Mouse (Mus musculus): Measurements from ENCODE around the gene Ccl4.
A peak's percentile ranks its signal among the peaks of the same experiment; 100 is the strongest.

The Ccl4 gene

GRCm38 (mm10) chr11:83662204-83662603 lies at the start of gene Ccl4:
Ccl4 (plus strand) TSS chr11:83662584.
- DNase-seq (ENCODE audit: low spot score) = peak; percentile 65

DNA sequence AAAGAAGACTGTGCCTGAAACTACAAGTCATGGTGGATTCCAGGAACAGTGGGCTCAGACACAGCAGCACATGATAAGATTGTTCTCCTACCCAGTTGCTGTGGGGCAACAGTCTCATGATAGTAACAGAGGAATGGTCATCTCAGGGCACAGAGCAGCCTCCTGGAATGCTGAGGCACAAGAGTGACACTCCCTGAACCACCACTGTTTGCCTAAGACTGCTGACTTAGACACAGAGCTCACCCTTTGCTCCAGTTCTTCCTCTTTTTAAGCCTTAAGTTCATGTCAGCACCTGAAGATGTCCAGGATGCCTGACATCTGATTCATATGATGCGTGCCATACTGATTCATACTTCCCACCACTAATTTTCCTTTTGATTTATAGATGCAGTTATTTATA lies 45.8 kb upstream of the Ccl4 start:
- no peak for DNase-seq (ENCODE audit: low spot score)

- no peak for DNase-seq (ENCODE audit: low spot score)
These were observed 44.1 kb upstream of the Ccl4 start for GRCm38 (mm10) chr11:83618238-83618637.

DNA sequence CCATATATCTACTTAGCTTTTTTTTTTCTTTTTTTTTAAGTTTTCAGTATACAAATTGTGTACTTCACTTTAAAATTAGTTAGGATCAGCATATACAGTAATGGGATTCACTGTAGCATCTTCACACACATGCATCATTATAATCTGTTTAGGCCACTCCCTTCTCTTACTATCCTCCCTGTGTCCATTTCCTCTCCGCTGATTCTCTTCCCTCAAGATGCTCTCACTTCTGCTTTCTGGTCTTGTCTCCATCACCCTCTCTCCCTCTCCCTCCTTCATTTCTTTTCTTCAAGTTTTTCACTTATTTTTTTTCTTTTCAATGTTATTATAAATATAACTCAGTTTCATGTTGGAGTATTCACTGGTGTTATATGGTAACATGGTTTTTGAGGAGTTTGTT lies 43.3 kb upstream of the Ccl4 start:
- no peak for DNase-seq (ENCODE audit: low spot score)

- DNase-seq (ENCODE audit: low spot score) = no peak
These were observed 38.8 kb upstream of the Ccl4 start for GRCm38 (mm10) chr11:83623586-83623985.

- no peak for DNase-seq (ENCODE audit: low spot score)
These were observed 33.6 kb upstream of the Ccl4 start for GRCm38 (mm10) chr11:83628808-83629207.

DNA sequence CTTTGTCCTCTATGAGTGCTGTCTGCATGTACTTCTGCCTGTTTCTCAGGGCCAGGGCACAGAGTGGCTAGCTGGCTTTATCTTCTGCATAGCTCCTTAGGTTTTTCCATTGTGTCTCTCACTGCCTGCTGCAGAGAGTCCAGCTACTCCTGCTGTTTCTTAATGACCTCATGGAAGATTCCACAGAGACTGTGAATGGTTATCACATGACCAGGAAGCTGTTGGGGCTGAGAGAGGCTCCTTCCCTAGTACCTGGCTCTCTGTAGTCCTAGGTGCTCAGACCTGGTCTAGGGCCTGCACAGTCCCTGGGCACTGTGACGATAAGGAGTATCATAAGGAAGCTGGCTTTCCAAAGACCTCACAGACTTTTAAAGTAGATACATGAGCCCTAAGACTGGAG lies 31.8 kb upstream of the Ccl4 start:
- no peak for DNase-seq (ENCODE audit: low spot score)

DNA sequence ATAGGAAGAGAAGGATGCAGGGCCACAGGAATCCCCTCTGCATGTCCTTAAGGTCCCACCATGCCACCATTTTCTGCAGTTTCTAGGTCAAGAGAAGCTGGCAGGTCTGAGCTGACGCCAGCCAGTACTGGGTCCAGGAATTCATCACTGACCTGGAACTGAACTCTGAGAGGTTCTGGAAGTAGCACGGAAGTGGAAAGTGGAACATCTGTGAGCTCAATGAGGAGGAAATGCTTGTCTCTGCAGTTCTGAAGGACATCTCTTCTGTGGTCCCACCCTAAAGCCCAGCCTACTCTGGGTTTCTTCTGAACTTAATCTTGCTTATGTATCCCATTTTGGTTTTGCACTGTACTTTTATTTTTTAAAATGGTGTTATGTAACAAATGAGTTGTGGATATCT lies 31.3 kb upstream of the Ccl4 start:
- no peak for DNase-seq (ENCODE audit: low spot score)

DNA sequence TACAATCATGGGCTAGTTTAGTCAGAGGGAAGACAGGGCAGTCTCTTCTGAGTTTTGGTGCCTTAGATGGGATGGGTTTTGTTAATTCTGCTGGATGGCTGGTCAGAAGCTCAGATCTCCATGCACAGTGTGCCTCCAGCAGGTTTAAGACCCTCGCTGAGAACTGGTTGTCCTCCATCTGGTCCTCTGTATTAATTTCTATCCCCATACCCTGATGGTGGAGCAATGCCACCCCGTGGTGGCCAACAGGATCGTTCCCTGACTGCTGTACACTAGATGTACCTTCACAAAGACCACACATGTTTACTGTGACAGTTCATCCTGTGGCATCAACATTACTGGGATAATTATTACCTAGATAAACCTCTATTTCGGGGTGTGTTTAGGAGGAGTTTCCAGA lies 29.6 kb upstream of the Ccl4 start:
- DNase-seq (ENCODE audit: low spot score) = no peak

GRCm38 (mm10) chr11:83634425-83634824 lies 28.0 kb upstream of the Ccl4 start:
- no peak for DNase-seq (ENCODE audit: low spot score)

DNA sequence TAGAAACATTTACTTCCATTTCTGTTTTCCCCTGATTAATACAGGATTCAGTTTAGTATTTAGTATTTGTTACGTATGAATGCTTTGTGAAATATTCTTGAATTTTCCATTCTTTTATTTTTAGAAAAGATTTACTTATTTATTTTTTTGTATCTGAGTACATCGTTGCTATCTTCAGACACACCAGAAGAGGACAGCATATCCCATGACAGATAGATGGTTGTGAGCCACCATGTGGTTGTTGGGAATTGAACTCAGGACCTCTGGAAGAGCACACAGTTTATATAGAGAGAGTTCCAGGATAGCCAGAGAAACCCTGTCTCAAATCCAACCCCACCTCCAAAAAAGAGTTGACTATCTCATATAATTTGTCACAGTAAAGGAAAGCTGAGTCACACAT lies 27.5 kb upstream of the Ccl4 start:
- DNase-seq (ENCODE audit: low spot score) = no peak

DNA sequence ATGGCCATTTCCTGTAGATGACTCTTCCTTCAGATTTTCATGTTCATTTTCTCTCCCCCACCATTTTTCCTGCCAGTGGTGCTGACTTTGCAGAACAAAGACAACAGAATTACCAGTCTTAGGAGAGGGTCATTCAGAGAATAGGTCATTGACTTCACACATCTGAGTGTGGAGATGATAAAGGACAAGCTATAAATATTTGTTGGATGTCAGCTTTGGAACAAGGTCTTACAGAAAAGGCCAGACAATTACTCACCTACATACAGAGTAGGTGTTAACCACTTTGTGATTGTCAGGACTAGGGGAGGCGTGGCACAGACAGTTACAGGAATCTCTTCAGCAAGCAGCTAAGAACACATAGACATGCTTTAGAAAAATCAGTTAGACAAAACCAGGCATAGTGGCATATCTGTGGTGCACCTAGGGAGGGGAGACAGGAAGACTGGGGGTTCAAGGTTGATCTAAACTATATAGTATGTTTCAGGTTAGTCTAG lies 25.6 kb upstream of the Ccl4 start:
- no peak for DNase-seq (ENCODE audit: low spot score)

DNA sequence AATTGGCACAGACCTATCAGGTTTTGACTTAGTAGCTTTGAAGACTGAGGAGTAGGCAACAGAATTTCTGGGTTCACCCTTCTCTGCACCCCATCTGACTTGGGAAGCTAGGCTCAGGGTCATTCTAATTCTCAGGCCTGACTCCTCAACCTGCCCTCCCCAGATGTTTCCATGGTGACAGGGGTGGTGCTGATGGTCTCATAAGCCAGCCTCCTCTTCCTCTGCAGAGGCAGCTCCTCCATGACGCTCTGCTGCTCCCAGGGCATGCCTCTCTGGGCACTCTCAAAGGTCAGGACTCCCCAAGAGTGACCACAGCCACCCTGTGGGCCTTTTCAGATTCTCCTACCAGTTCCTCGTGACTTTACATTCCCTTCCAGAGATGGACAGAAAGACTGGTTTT lies 23.4 kb upstream of the Ccl4 start:
- no peak for DNase-seq (ENCODE audit: low spot score)

DNA sequence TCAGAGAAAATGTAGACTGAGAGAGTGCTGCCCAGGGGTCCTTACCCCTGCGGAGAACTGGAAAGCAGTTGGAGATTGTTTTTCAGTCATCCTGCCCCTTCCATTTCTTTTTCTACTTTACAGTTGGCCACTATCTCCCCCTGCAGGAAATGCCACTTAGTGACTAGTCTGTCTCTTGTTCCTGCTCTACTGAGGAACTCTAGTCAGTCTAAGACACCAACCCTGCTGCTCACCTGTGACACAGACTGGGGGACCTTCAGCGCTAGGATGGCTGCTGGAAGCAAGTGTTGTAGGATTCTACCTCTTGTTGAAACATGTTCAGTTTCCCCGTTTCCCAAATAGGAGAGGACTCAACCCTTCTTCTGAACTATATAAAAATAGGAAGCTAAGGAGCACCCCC lies 22.9 kb upstream of the Ccl4 start:
- DNase-seq (ENCODE audit: low spot score) = peak; percentile 55

GRCm38 (mm10) chr11:83640141-83640540 lies 22.2 kb upstream of the Ccl4 start:
- peak; percentile 78 for DNase-seq (ENCODE audit: low spot score)

GRCm38 (mm10) chr11:83641216-83641615 lies 21.2 kb upstream of the Ccl4 start:
- peak; percentile 19 for DNase-seq (ENCODE audit: low spot score)

DNA sequence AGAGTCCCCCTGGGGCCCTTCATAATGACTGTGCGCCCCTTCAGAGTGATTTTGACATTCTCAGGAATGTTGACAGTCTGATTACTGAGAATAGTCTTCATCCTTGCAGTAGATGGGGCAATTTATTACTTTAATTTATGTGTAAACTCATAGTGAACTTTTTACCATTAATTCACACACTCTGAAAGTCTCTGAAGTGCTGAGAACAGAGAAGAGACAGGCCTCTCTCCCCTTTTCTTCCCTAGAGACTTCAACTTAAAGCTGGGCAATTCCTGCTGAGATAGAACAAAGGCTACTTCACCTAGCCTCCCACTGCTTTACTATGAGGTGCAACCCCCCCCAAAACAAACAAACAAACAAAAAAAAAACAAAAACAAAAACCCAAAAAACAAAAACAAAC lies 16.9 kb upstream of the Ccl4 start, which contains the start of gene Rpl9-ps1:
Gene Rpl9-ps1 (minus strand): TSS at position 101 of the 400 bp plus-strand sequence.
- no peak for DNase-seq (ENCODE audit: low spot score)

DNA sequence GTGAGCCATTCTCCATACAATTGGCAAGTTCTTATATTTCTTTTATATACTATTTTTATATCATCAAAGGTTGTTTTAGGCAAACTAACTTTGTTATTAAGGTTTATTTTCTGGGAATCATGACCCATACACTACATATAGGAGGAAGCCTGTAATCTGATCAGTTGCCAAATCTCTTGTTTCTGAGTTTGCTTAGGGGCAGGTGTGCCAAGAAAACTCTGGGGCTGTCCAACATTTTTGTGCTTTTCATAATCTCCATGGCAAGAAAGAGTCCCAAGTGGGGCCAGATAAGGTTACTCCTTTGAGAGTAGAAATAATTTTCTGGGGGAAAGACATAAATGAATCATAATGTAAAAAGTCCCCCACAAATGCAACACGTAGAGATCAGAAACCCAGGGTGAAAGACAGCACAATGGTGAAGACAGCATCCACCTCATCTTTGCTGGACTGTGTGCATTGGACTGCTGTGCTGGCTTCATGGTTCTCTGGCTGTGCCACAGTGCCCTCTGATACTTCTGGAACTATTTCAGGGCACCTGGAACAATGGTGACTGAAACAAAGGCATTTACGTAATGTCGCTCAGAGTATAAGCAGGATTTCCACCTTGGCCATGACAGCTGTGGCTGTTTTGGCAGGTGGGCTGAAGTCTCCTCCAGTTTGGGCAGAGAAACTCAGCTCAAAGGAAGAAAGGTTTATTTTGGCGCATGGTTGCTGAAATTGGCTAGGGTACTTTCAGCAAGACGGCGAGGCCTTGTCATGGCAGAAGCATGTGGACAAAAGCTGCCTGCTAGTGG lies 15.8 kb upstream of the Ccl4 start:
- no peak for DNase-seq (ENCODE audit: low spot score)

DNA sequence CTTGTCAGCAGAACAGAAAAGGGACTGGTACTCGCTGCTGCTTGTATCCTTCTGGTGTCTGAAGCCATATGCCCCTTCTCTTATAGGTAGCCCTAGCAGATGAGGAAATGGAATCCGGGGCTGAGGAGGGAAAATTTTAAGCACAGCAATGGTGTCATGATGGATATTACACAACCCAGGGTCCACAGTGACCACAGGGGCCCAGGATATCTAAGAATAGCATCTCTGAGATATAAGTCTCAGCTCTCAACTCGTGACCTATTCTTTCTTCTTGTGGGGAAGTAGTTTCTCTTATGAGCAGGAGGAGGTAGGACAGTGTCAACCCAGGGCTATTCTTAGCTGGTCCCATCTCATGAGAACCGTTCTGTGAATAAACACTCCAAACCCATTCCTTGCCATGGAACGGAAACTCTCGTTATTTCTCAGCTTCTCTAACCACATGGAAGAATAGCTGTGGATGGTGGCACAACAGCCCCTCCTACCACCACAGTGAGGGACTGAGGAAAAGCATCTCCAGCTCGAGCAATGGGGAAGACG lies 13.0 kb upstream of the Ccl4 start, which contains the start of gene Ccl3:
Gene Ccl3 (minus strand): TSS at position 51 of the 537 bp plus-strand sequence.
- DNase-seq (ENCODE audit: low spot score) = no peak

GRCm38 (mm10) chr11:83654606-83655005 lies 7.8 kb upstream of the Ccl4 start:
- no peak for DNase-seq (ENCODE audit: low spot score)

DNA sequence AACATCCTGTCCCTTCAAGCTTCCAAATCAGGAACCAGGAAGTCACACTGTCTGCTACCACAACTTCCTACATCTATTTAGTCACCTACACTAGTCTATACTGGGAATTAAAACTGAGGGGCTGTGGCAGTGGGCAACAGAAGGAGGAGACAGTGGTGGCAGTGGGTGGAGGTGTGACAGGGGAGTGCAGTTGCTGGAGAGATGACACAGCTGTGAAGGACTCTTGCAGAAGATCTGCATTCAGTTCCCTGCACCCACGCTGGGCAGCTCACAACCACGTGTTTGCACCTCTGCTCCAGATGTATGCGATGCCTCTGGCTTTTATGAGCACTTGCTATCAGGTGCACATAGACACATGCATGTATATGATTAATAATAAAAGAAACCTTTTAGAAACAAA lies 4.9 kb upstream of the Ccl4 start:
- DNase-seq (ENCODE audit: low spot score) = no peak

- no peak for DNase-seq (ENCODE audit: low spot score)
These were observed 3.6 kb upstream of the Ccl4 start for GRCm38 (mm10) chr11:83658797-83659196.

- DNase-seq (ENCODE audit: low spot score) = no peak
These were observed 1.1 kb downstream of the Ccl4 start for GRCm38 (mm10) chr11:83663532-83663931.

- no peak for DNase-seq (ENCODE audit: low spot score)
These were observed 9.4 kb downstream of the Ccl4 start for GRCm38 (mm10) chr11:83671743-83672142.

All from T-cell, adult 2 months (primary cell).